Mouse (Mus musculus): ENCODE results near the gene Bri3bp.

The Bri3bp gene

GRCm38 (mm10) chr5:125449306-125449705 is 7.9 kb downstream of the Bri3bp start:
- in situ Hi-C loops (cut with MboI; ENCODE audit: low sequenced_read_pairs) = no loop called here

GRCm38 (mm10) chr5:125452573-125452972 is 11.2 kb downstream of the Bri3bp start:
- in situ Hi-C loops (cut with MboI; ENCODE audit: low sequenced_read_pairs) = no loop called here

- in situ Hi-C loops (cut with MboI; ENCODE audit: low sequenced_read_pairs) = no loop called here
Measured at GRCm38 (mm10) chr5:125456100-125456499, 14.7 kb downstream of the Bri3bp start.

- in situ Hi-C loops (cut with MboI; ENCODE audit: low sequenced_read_pairs) = no loop called here
Measured at GRCm38 (mm10) chr5:125457538-125457937, 16.2 kb downstream of the Bri3bp start.

GRCm38 (mm10) chr5:125460574-125460973 is 19.2 kb downstream of the Bri3bp start:
- in situ Hi-C loops (cut with MboI; ENCODE audit: low sequenced_read_pairs) = no loop called here

- in situ Hi-C loops (cut with MboI; ENCODE audit: low sequenced_read_pairs) = no loop called here
Measured at GRCm38 (mm10) chr5:125461868-125462445, 20.6 kb downstream of the Bri3bp start.

- in situ Hi-C loops (cut with MboI; ENCODE audit: low sequenced_read_pairs) = no loop called here
Measured at GRCm38 (mm10) chr5:125465192-125465591, 23.8 kb downstream of the Bri3bp start.

GRCm38 (mm10) chr5:125465701-125466106 is 24.3 kb downstream of the Bri3bp start:
- in situ Hi-C loops (cut with MboI; ENCODE audit: low sequenced_read_pairs) = no loop called here

GRCm38 (mm10) chr5:125466483-125466882 is 25.1 kb downstream of the Bri3bp start:
- in situ Hi-C loops (cut with MboI; ENCODE audit: low sequenced_read_pairs) = no loop called here

- in situ Hi-C loops (cut with MboI; ENCODE audit: low sequenced_read_pairs) = no loop called here
Measured at GRCm38 (mm10) chr5:125467261-125467660, 25.9 kb downstream of the Bri3bp start.

- in situ Hi-C loops (cut with MboI; ENCODE audit: low sequenced_read_pairs) = no loop called here
Measured at GRCm38 (mm10) chr5:125470713-125471112, 29.3 kb downstream of the Bri3bp start.

- in situ Hi-C loops (cut with MboI; ENCODE audit: low sequenced_read_pairs) = no loop called here
Measured at GRCm38 (mm10) chr5:125472796-125473475, 31.6 kb downstream of the Bri3bp start.

GRCm38 (mm10) chr5:125475030-125475429 is 33.7 kb downstream of the Bri3bp start:
- in situ Hi-C loops (cut with MboI; ENCODE audit: low sequenced_read_pairs) = no loop called here

GRCm38 (mm10) chr5:125475601-125476285 is 34.4 kb downstream of the Bri3bp start, which contains the start of gene Aacs:
Aacs (plus strand) TSS chr5:125475814.
- in situ Hi-C loops (cut with MboI; ENCODE audit: low sequenced_read_pairs) = no loop called here

- in situ Hi-C loops (cut with MboI; ENCODE audit: low sequenced_read_pairs) = no loop called here
Measured at GRCm38 (mm10) chr5:125476286-125476625, 34.9 kb downstream of the Bri3bp start.

- in situ Hi-C loops (cut with MboI; ENCODE audit: low sequenced_read_pairs) = no loop called here
Measured at GRCm38 (mm10) chr5:125476799-125477198, 35.4 kb downstream of the Bri3bp start.

GRCm38 (mm10) chr5:125477533-125477932 is 36.2 kb downstream of the Bri3bp start:
- in situ Hi-C loops (cut with MboI; ENCODE audit: low sequenced_read_pairs) = no loop called here

- in situ Hi-C loops (cut with MboI; ENCODE audit: low sequenced_read_pairs) = no loop called here
Measured at GRCm38 (mm10) chr5:125478037-125478436, 36.7 kb downstream of the Bri3bp start.

GRCm38 (mm10) chr5:125479376-125479775 is 38.0 kb downstream of the Bri3bp start:
- in situ Hi-C loops (cut with MboI; ENCODE audit: low sequenced_read_pairs) = no loop called here

- in situ Hi-C loops (cut with MboI; ENCODE audit: low sequenced_read_pairs) = no loop called here
Measured at GRCm38 (mm10) chr5:125480434-125481231, 39.3 kb downstream of the Bri3bp start.

- in situ Hi-C loops (cut with MboI; ENCODE audit: low sequenced_read_pairs) = no loop called here
Measured at GRCm38 (mm10) chr5:125482474-125482873, 41.1 kb downstream of the Bri3bp start.

All from CH12F3 (cell line).